Mouse (Mus musculus): ENCODE results near the gene Defb36. TPM values are rescaled to one million over a fixed set of nuclear protein-coding genes. Genes with fewer than 3 reads are reported as not detected.

Gene Defb36
- total and polyA plus RNA-seq, 3 experiments, result not detected

DNA sequence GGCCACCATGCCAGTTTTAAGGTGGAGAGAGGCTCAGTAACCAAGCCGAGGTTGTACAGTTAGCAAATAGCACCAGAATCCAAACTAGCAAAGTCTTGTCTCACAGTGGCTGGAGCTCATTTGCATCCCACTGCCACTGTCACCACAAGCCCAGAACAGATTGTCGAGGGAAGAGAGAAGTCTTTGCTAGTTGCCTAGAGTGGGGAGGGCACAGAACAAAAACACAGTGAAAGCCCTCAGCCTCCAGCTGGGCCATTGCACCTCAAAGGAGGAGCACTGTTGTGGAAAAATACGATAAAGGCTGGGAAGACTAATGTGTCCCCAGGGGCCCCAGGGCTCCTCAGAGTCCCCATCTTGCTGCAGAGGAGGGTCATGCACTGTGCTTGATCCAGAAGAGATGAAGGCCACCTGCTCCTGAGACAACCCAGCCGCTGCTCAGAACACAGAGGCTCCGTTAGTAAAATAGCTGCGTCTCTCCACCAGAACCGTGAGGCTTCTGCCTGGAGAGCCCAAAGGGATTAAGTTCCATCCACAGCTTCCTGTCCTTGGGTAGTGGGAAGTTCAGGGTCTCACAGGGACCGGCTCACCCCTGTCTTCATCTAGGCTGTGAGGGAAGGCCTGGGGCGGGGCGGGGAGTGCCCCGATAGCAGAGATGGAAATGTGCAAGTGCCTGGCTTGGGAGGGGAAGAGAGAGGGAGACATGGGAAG lies 35.4 kb downstream of the Defb36 start:
- Histone ChIP-seq H3K4me1 (ENCODE audit: insufficient read depth, low read depth, low read length) (no peaks in the 10 kb centered on the region), H3K4me3 (ENCODE audit: low read depth, low read length) (no peak overlapping the region), H3K27me3 (ENCODE audit: insufficient read depth, low read length) (peaks cover 9% of the 10 kb centered on the region), H3K9me3 (replicated peaks) (no peaks in the 10 kb centered on the region), H3K36me3 (replicated peaks) (no peaks in the 10 kb centered on the region)
- DNase-seq (ENCODE audit: low spot score) (no peak), ATAC-seq (ENCODE audit: extremely low read depth, insufficient number of reproducible peaks, low FRiP score, poor library complexity, severe bottlenecking) (no peak)
- TF ChIP-seq TAL1 (conservative IDR thresholded peaks at IDR 0.05; ENCODE audit: low read depth, low read length), result no peak
- no peak for TF ChIP-seq CTCF (IDR thresholded peaks at IDR 0.05; ENCODE audit: low read depth, low read length)
- no peak for TF ChIP-seq POLR2AphosphoS5 (IDR thresholded peaks at IDR 0.05; ENCODE audit: insufficient replicate concordance, low read depth, low read length)
- no peak for TF ChIP-seq GATA2 (IDR thresholded peaks at IDR 0.05; ENCODE audit: borderline replicate concordance, low read depth, low read length)
- no peak for TF ChIP-seq GATA1 (IDR thresholded peaks at IDR 0.05; ENCODE audit: borderline replicate concordance, low read length)

DNA sequence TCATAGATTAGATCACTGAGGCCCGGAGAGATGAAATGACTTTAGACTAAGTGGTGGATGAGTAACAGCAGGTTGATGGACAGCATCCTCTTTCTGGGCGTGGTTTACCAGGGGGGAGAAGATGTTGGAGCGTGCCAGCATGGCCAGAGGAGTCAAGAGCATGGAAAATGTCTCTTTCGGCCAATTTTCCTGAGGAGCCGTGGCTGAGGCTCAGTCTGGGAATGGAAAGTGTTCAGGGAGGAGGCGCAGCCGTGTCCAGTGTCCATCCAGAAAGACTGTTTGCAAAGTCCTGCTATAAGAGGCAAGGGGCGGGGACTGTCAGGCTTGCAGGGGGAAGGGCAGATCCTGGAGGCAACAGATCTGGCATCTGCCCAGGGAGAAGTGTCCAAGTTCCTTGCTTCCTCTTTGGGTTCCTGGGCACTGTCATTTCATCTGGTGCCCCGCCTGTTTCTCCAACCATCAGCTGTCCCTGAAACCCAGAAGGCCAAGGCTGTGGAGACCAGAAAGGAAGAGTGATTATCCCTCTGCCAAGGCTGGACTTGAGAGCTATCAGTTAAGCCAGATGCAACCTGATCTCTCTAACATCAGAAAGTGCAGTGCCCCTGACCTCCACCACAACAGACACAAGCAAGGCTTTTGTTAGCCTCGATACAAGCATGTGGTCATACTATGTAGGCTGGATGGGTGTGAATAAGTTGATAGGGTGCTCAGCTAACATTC lies 48.9 kb downstream of the Defb36 start:
- DNase-seq (ENCODE audit: low spot score) (no peak), ATAC-seq (ENCODE audit: extremely low read depth, insufficient number of reproducible peaks, low FRiP score, poor library complexity, severe bottlenecking) (no peak)
- Histone ChIP-seq H3K4me3 (ENCODE audit: low read depth, low read length) (no peak overlapping the region), H3K36me3 (replicated peaks) (no peaks in the 10 kb centered on the region), H3K4me1 (ENCODE audit: insufficient read depth, low read depth, low read length) (no peaks in the 10 kb centered on the region), H3K27me3 (ENCODE audit: insufficient read depth, low read length) (peaks cover 8% of the 10 kb centered on the region), H3K9me3 (replicated peaks) (0 out of 2 replicates have a peak, but pooled peaks cover 2% of the 10 kb centered on the region)
- TF ChIP-seq POLR2AphosphoS5 (IDR thresholded peaks at IDR 0.05; ENCODE audit: insufficient replicate concordance, low read depth, low read length) (no peak), GATA2 (IDR thresholded peaks at IDR 0.05; ENCODE audit: borderline replicate concordance, low read depth, low read length) (no peak)

DNA sequence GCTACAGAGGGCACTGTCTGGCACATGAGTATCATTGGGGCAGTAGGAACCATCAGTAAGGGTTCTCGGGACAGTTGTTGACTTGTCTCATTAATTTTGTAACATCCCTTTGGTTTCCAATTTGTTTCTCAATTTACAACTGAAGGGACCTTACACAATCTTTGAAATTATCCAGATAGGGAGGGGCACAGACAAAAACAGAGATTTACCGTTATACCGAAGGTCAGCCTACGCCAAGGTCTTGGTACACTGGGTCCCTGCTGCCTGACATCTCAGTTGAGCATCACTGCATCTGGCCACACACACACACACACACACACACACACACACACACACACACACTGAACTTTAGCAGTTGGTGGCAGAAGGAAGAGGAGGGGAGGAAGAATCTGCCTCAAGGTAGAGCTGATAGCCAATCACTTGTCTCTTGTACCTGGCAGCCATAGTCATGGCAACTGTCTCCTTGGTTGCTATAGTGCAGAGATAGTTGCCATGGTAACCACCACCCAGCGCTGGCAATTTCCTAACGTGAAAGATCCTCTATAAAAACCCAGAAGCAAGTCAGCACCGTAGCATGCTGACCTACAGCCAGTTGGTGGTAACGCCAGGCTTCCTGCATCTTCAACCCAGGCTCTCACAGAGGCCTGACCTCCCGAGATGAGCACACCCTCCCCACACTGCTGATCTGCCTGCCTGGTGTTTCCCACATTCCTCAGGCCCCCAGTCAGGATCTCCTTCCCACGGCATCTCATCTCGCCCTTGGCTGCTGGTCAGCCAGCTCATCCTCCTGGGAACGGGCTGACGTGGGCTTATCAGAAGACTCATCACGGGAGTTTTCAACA lies 50.0 kb downstream of the Defb36 start:
- Histone ChIP-seq H3K4me3 (ENCODE audit: low read depth, low read length) (no peak overlapping the region), H3K4me1 (ENCODE audit: insufficient read depth, low read depth, low read length) (no peaks in the 10 kb centered on the region), H3K27me3 (ENCODE audit: insufficient read depth, low read length) (peaks cover 8% of the 10 kb centered on the region), H3K9me3 (replicated peaks) (0 out of 2 replicates have a peak, but pooled peaks cover 2% of the 10 kb centered on the region), H3K36me3 (replicated peaks) (no peaks in the 10 kb centered on the region)
- TF ChIP-seq GATA1 (IDR thresholded peaks at IDR 0.05; ENCODE audit: borderline replicate concordance, low read length) (no peak), POLR2AphosphoS5 (IDR thresholded peaks at IDR 0.05; ENCODE audit: insufficient replicate concordance, low read depth, low read length) (no peak), GATA2 (IDR thresholded peaks at IDR 0.05; ENCODE audit: borderline replicate concordance, low read depth, low read length) (no peak), TAL1 (conservative IDR thresholded peaks at IDR 0.05; ENCODE audit: low read depth, low read length) (no peak), CTCF (IDR thresholded peaks at IDR 0.05; ENCODE audit: low read depth, low read length) (no peak)
- ATAC-seq (ENCODE audit: extremely low read depth, insufficient number of reproducible peaks, low FRiP score, poor library complexity, severe bottlenecking) (no peak), DNase-seq (ENCODE audit: low spot score) (no peak)

DNA sequence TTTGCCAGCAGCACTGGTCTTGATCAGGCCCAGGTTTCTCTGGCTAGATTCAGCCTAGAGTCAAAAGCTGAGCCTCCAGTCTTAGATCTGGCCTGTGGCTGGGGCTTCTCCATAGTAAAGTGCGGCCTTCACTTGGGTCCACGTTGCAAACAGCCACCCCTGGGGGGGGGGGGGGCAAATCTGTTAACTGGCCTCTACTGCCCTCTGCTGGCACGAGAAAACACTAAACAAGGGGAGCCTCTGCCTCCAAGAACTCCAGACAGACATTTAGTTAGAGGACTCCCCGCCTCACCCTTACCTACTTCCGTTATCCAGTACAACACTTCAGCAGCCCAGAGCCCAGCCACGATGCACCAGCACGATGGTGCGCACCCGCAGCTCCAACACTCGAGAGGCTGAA lies 53.3 kb downstream of the Defb36 start:
- DNase-seq (ENCODE audit: low spot score) (no peak), ATAC-seq (ENCODE audit: extremely low read depth, insufficient number of reproducible peaks, low FRiP score, poor library complexity, severe bottlenecking) (no peak)
- Histone ChIP-seq H3K4me3 (ENCODE audit: low read depth, low read length) (no peak overlapping the region), H3K9me3 (replicated peaks) (0 out of 2 replicates have a peak, but pooled peaks cover 2% of the 10 kb centered on the region), H3K4me1 (ENCODE audit: insufficient read depth, low read depth, low read length) (no peaks in the 10 kb centered on the region), H3K27me3 (ENCODE audit: insufficient read depth, low read length) (peaks cover 16% of the 10 kb centered on the region), H3K36me3 (replicated peaks) (no peaks in the 10 kb centered on the region)
- TF ChIP-seq TAL1 (conservative IDR thresholded peaks at IDR 0.05; ENCODE audit: low read depth, low read length) (no peak), GATA2 (IDR thresholded peaks at IDR 0.05; ENCODE audit: borderline replicate concordance, low read depth, low read length) (no peak)

- H3K9me3 ChIP-seq (replicated peaks), result 0 out of 2 replicates have a peak, but pooled peaks cover 2% of the 10 kb centered on the region
- H3K4me3 ChIP-seq (ENCODE audit: low read depth, low read length), result no peak overlapping the region
- H3K27me3 ChIP-seq (ENCODE audit: insufficient read depth, low read length), result peaks cover 24% of the 10 kb centered on the region
- DNase-seq (ENCODE audit: low spot score) (no peak), ATAC-seq (ENCODE audit: extremely low read depth, insufficient number of reproducible peaks, low FRiP score, poor library complexity, severe bottlenecking) (no peak)
- no peaks in the 10 kb centered on the region for H3K36me3 ChIP-seq (replicated peaks)
- TF ChIP-seq GATA1 (IDR thresholded peaks at IDR 0.05; ENCODE audit: borderline replicate concordance, low read length), result no peak
- no peak for TF ChIP-seq CTCF (IDR thresholded peaks at IDR 0.05; ENCODE audit: low read depth, low read length)
- TF ChIP-seq TAL1 (conservative IDR thresholded peaks at IDR 0.05; ENCODE audit: low read depth, low read length), result no peak
- TF ChIP-seq POLR2AphosphoS5 (IDR thresholded peaks at IDR 0.05; ENCODE audit: insufficient replicate concordance, low read depth, low read length), result no peak
- TF ChIP-seq GATA2 (IDR thresholded peaks at IDR 0.05; ENCODE audit: borderline replicate concordance, low read depth, low read length), result no peak
- no peaks in the 10 kb centered on the region for H3K4me1 ChIP-seq (ENCODE audit: insufficient read depth, low read depth, low read length)
These were observed 57.0 kb downstream of the Defb36 start for GRCm38 (mm10) chr2:152661163-152661562.

Other genes with a start within 250 kb of the Defb36 start
Only the 20 nearest of the 22 such genes appear.
- 29.4 and 34.4 TPM in 2 replicates for gene Sox12, start 206.3 kb upstream of the Defb36 start, total RNA-seq (2014; fragmentation: Nextera tagmentation)
- gene Sox12, start 206.3 kb upstream of the Defb36 start, total RNA-seq (2017), result 0.98 and 1.7 TPM in 2 replicates
- gene Sox12, start 206.3 kb upstream of the Defb36 start, polyA plus RNA-seq (2012), result 60.0 and 62.8 TPM in 2 replicates
- 21.1 and 23.7 TPM in 2 replicates for gene Zcchc3, start 189.3 kb upstream of the Defb36 start, total RNA-seq (2014; fragmentation: Nextera tagmentation)
- 12.4 and 12.9 TPM in 2 replicates for gene Zcchc3, start 189.3 kb upstream of the Defb36 start, total RNA-seq (2017)
- gene Zcchc3, start 189.3 kb upstream of the Defb36 start, polyA plus RNA-seq (2012), result 21.8 and 22.8 TPM in 2 replicates
- 2.1 and 3.8 TPM in 2 replicates for gene 6820408C15Rik, start 188.7 kb upstream of the Defb36 start, total RNA-seq (2014; fragmentation: Nextera tagmentation)
- gene 6820408C15Rik, start 188.7 kb upstream of the Defb36 start, total RNA-seq (2017), result 0.49 and 0.64 TPM in 2 replicates
- gene 6820408C15Rik, start 188.7 kb upstream of the Defb36 start, polyA plus RNA-seq (2012), result 0.17 and 0.18 TPM in 2 replicates
- gene Defb23, start 139.7 kb upstream of the Defb36 start, total RNA-seq (2014; fragmentation: Nextera tagmentation), result not detected in 2 replicates
- gene Defb23, start 139.7 kb upstream of the Defb36 start, total RNA-seq (2017), result 0.29 TPM in 1 of 2 replicates, not detected in the other
- not detected in 2 replicates for gene Defb23, start 139.7 kb upstream of the Defb36 start, polyA plus RNA-seq (2012)
- gene Defb20, start 127.3 kb upstream of the Defb36 start, total RNA-seq (2014; fragmentation: Nextera tagmentation), result not detected in 2 replicates
- 0.22 TPM in 1 of 2 replicates, not detected in the other for gene Defb20, start 127.3 kb upstream of the Defb36 start, total RNA-seq (2017)
- gene Defb20, start 127.3 kb upstream of the Defb36 start, polyA plus RNA-seq (2012), result not detected in 2 replicates
- not detected in 2 replicates for gene Defb22, start 114.2 kb upstream of the Defb36 start, total RNA-seq (2014; fragmentation: Nextera tagmentation)
- not detected in 2 replicates for gene Defb22, start 114.2 kb upstream of the Defb36 start, total RNA-seq (2017)
- gene Defb22, start 114.2 kb upstream of the Defb36 start, polyA plus RNA-seq (2012), result not detected in 2 replicates
- gene Defb26, start 92.6 kb upstream of the Defb36 start, total RNA-seq (2014; fragmentation: Nextera tagmentation), result not detected in 2 replicates
- not detected in 2 replicates for gene Defb26, start 92.6 kb upstream of the Defb36 start, total RNA-seq (2017)
- not detected in 2 replicates for gene Defb26, start 92.6 kb upstream of the Defb36 start, polyA plus RNA-seq (2012)
- gene Defb28, start 86.1 kb upstream of the Defb36 start, total RNA-seq (2014; fragmentation: Nextera tagmentation), result not detected in 2 replicates
- gene Defb28, start 86.1 kb upstream of the Defb36 start, total RNA-seq (2017), result not detected in 2 replicates
- gene Defb28, start 86.1 kb upstream of the Defb36 start, polyA plus RNA-seq (2012), result not detected in 2 replicates
- gene Defb29, start 64.2 kb upstream of the Defb36 start, total RNA-seq (2014; fragmentation: Nextera tagmentation), result not detected in 2 replicates
- gene Defb29, start 64.2 kb upstream of the Defb36 start, total RNA-seq (2017), result not detected in 2 replicates
- not detected in 2 replicates for gene Defb29, start 64.2 kb upstream of the Defb36 start, polyA plus RNA-seq (2012)
- not detected in 2 replicates for gene Gm17416, start 35.0 kb upstream of the Defb36 start, total RNA-seq (2014; fragmentation: Nextera tagmentation)
- not detected in 2 replicates for gene Gm17416, start 35.0 kb upstream of the Defb36 start, total RNA-seq (2017)
- gene Gm17416, start 35.0 kb upstream of the Defb36 start, polyA plus RNA-seq (2012), result not detected in 2 replicates
- gene Defb21, start 31.6 kb upstream of the Defb36 start, total RNA-seq (2014; fragmentation: Nextera tagmentation), result not detected in 2 replicates
- not detected in 2 replicates for gene Defb21, start 31.6 kb upstream of the Defb36 start, total RNA-seq (2017)
- not detected in 2 replicates for gene Defb21, start 31.6 kb upstream of the Defb36 start, polyA plus RNA-seq (2012)
- not detected in 2 replicates for gene Defb19, start 24.0 kb upstream of the Defb36 start, total RNA-seq (2014; fragmentation: Nextera tagmentation)
- not detected in 2 replicates for gene Defb19, start 24.0 kb upstream of the Defb36 start, total RNA-seq (2017)
- not detected in 2 replicates for gene Defb19, start 24.0 kb upstream of the Defb36 start, polyA plus RNA-seq (2012)
- gene Defb45, start 4.9 kb upstream of the Defb36 start, total RNA-seq (2014; fragmentation: Nextera tagmentation), result not detected in 2 replicates
- not detected in 2 replicates for gene Defb45, start 4.9 kb upstream of the Defb36 start, total RNA-seq (2017)
- gene Defb45, start 4.9 kb upstream of the Defb36 start, polyA plus RNA-seq (2012), result not detected in 2 replicates
- gene Defb25, start 18.7 kb downstream of the Defb36 start, total RNA-seq (2014; fragmentation: Nextera tagmentation), result not detected in 2 replicates
- not detected in 2 replicates for gene Defb25, start 18.7 kb downstream of the Defb36 start, total RNA-seq (2017)
- not detected in 2 replicates for gene Defb25, start 18.7 kb downstream of the Defb36 start, polyA plus RNA-seq (2012)
- gene Rem1, start 22.6 kb downstream of the Defb36 start, total RNA-seq (2014; fragmentation: Nextera tagmentation), result not detected in 2 replicates
- gene Rem1, start 22.6 kb downstream of the Defb36 start, total RNA-seq (2017), result not detected in 2 replicates
- gene Rem1, start 22.6 kb downstream of the Defb36 start, polyA plus RNA-seq (2012), result not detected in 2 replicates
- gene H13, start 65.1 kb downstream of the Defb36 start, total RNA-seq (2014; fragmentation: Nextera tagmentation), result 65.2 and 67.2 TPM in 2 replicates
- gene H13, start 65.1 kb downstream of the Defb36 start, total RNA-seq (2017), result 43.2 and 50.6 TPM in 2 replicates
- gene H13, start 65.1 kb downstream of the Defb36 start, polyA plus RNA-seq (2012), result 54.2 and 60.8 TPM in 2 replicates
- 24.2 and 24.3 TPM in 2 replicates for gene Mcts2, start 82.7 kb downstream of the Defb36 start, total RNA-seq (2014; fragmentation: Nextera tagmentation)
- 30.0 and 33.3 TPM in 2 replicates for gene Mcts2, start 82.7 kb downstream of the Defb36 start, total RNA-seq (2017)
- 2.1 and 2.6 TPM in 2 replicates for gene Mcts2, start 82.7 kb downstream of the Defb36 start, polyA plus RNA-seq (2012)
- 20.8 and 21.7 TPM in 2 replicates for gene Id1, start 131.9 kb downstream of the Defb36 start, total RNA-seq (2014; fragmentation: Nextera tagmentation)
- 33.2 and 41.4 TPM in 2 replicates for gene Id1, start 131.9 kb downstream of the Defb36 start, total RNA-seq (2017)
- 110 TPM in 2 replicates for gene Id1, start 131.9 kb downstream of the Defb36 start, polyA plus RNA-seq (2012)
- not detected in 2 replicates for gene Cox4i2, start 149.8 kb downstream of the Defb36 start, total RNA-seq (2014; fragmentation: Nextera tagmentation)
- gene Cox4i2, start 149.8 kb downstream of the Defb36 start, total RNA-seq (2017), result 0.16 TPM in 1 of 2 replicates, not detected in the other
- gene Cox4i2, start 149.8 kb downstream of the Defb36 start, polyA plus RNA-seq (2012), result not detected in 2 replicates
- gene Bcl2l1, start 227.4 kb downstream of the Defb36 start, total RNA-seq (2014; fragmentation: Nextera tagmentation), result 35.2 and 79.6 TPM in 2 replicates
- 27.0 and 31.6 TPM in 2 replicates for gene Bcl2l1, start 227.4 kb downstream of the Defb36 start, total RNA-seq (2017)
- 63.3 and 82.7 TPM in 2 replicates for gene Bcl2l1, start 227.4 kb downstream of the Defb36 start, polyA plus RNA-seq (2012)

Data from G1E (cell line).